Mouse (Mus musculus) liver, embryonic 11.5 days (tissue): ENCODE measurements around the gene Kdm4b. TPM values are rescaled to one million over a fixed set of nuclear protein-coding genes. Genes with fewer than 3 reads are reported as not detected.

Experiments used
- ATAC-seq: fragments of 200-750 bp; cut with Nextera tagmentation; replicated peaks from 2 replicates; pipeline ENCODE4 v1.8.0; 2017; ENCODE audit warnings: moderate number of reproducible peaks, mild to moderate bottlenecking, moderate TSS enrichment, moderate library complexity; ENCODE audit not compliant: low FRiP score
- DNase-seq: peaks from one replicate; pipeline ENCODE4 v3.0.0-alpha.2; 2017; ENCODE audit warnings: low spot score
- H3K27ac ChIP-seq: fragments of 300-500 bp; sonication (generic); 2 replicates; pipeline ENCODE4 v1.5.1; 2014; ENCODE audit warnings: mild to moderate bottlenecking, low read depth, low read length, control low read depth
- H3K27me3 ChIP-seq: fragments of 300-500 bp; sonication (generic); replicated peaks from 2 replicates; pipeline ENCODE4 v1.6.1; 2014; ENCODE audit warnings: low read length, mixed read lengths; ENCODE audit not compliant: control insufficient read depth, insufficient read depth
- H3K36me3 ChIP-seq: fragments of 300-500 bp; sonication (generic); 2 replicates; pipeline ENCODE4 v1.6.1; 2014; ENCODE audit warnings: mild to moderate bottlenecking, low read length, moderate library complexity, mixed read lengths; ENCODE audit not compliant: control insufficient read depth, insufficient read depth
- H3K4me1 ChIP-seq: fragments of 300-500 bp; sonication (generic); replicated peaks from 2 replicates; pipeline ENCODE4 v1.6.1; 2014; ENCODE audit warnings: low read length, mixed read lengths; ENCODE audit not compliant: control insufficient read depth, insufficient read depth
- H3K4me2 ChIP-seq: fragments of 300-500 bp; sonication (generic); 2 replicates; pipeline ENCODE4 v1.6.1; 2014; ENCODE audit warnings: mild to moderate bottlenecking, control low read depth, moderate library complexity
- H3K4me3 ChIP-seq: fragments of 300-500 bp; sonication (generic); 2 replicates; pipeline ENCODE4 v1.5.1; 2014; ENCODE audit warnings: low read depth, low read length, control low read depth
- H3K9ac ChIP-seq: fragments of 300-500 bp; sonication (generic); 2 replicates; pipeline ENCODE4 v1.6.1; 2014; ENCODE audit warnings: low read depth, low read length, control low read depth
- H3K9me3 ChIP-seq: fragments of 300-500 bp; sonication (generic); 2 replicates; pipeline ENCODE4 v1.6.1; 2016; ENCODE audit warnings: low read length, inconsistent platforms, mixed read lengths; ENCODE audit not compliant: control insufficient read depth
- WGBS: fragments of 180-500 bp; shearing (Covaris S2); extraction: QIAGEN DNeasy Blood & Tissue Kit; methylation state at CpG from one replicate; pipeline ENCODE4 v1.1.7; 2014; 5-methylcytosine and 5-hydroxymethylcytosine counted together
- polyA plus RNA-seq: library from polyadenylated mRNA; unstranded; fragments of >200 nt; fragmentation: Nextera tagmentation; extraction: Ambion mirVana; gene quantifications from 2 replicates; pipeline ENCODE4 v1.2.1, GENCODE M21; 2014

Kdm4b gene
- polyA plus RNA-seq, 1 experiment from 2014 or later = 24.3 TPM

- Histone ChIP-seq H3K27me3 (peaks cover 18% of the 10 kb centered on the region), H3K27ac (no peak overlapping the region), H3K9ac (no peak overlapping the region), H3K4me2 (no peak overlapping the region), H3K4me3 (no peak overlapping the region), H3K4me1 (no peaks in the 10 kb centered on the region), H3K9me3 (no peaks in the 10 kb centered on the region; the same call in 1 of the 2 replicates), H3K36me3 (peaks cover 4% of the 10 kb centered on the region)
- DNase-seq (no peak), ATAC-seq (no peak)
- WGBS = 86% methylated on average over 3 of the region's 3 CpGs
Measured at GRCm38 (mm10) chr17:56431582-56431981, 105.7 kb downstream of the Kdm4b start.

GRCm38 (mm10) chr17:56439731-56440460, 114.0 kb downstream of the Kdm4b start:
- peaks cover 18% of the 10 kb centered on the region for H3K36me3 ChIP-seq
- WGBS = 73% methylated on average over 15 of the region's 15 CpGs
- H3K9ac ChIP-seq = no peak overlapping the region
- no peak overlapping the region for H3K4me3 ChIP-seq
- no peaks in the 10 kb centered on the region for H3K4me1 ChIP-seq
- no peak overlapping the region for H3K27ac ChIP-seq
- ATAC-seq (no peak), DNase-seq (no peak)
- no peak overlapping the region for H3K4me2 ChIP-seq
- H3K27me3 ChIP-seq = no peaks in the 10 kb centered on the region
- H3K9me3 ChIP-seq = no peaks in the 10 kb centered on the region; the same call in 1 of the 2 replicates

- ATAC-seq (no peak), DNase-seq (no peak)
- H3K4me2 ChIP-seq = no peak overlapping the region
- H3K4me3 ChIP-seq = no peak overlapping the region
- H3K9ac ChIP-seq = no peak overlapping the region
- 77% methylated on average over 6 of the region's 6 CpGs for WGBS
- no peak overlapping the region for H3K27ac ChIP-seq
- H3K36me3 ChIP-seq = peaks cover 11% of the 10 kb centered on the region
- no peaks in the 10 kb centered on the region for H3K27me3 ChIP-seq
- no peaks in the 10 kb centered on the region for H3K9me3 ChIP-seq
- H3K4me1 ChIP-seq = no peaks in the 10 kb centered on the region
Measured at GRCm38 (mm10) chr17:56442316-56442715, 116.5 kb downstream of the Kdm4b start.

GRCm38 (mm10) chr17:56443341-56443795, 117.5 kb downstream of the Kdm4b start:
- Histone ChIP-seq H3K4me3 (no peak overlapping the region), H3K4me2 (no peak overlapping the region), H3K9ac (no peak overlapping the region), H3K9me3 (no peaks in the 10 kb centered on the region), H3K36me3 (peaks cover 8% of the 10 kb centered on the region; the same call in 1 of the 2 replicates), H3K27ac (no peak overlapping the region), H3K27me3 (no peaks in the 10 kb centered on the region), H3K4me1 (no peaks in the 10 kb centered on the region)
- 39% methylated on average over 5 of the region's 5 CpGs for WGBS
- DNase-seq (no peak), ATAC-seq (no peak)

- no peak overlapping the region for H3K4me3 ChIP-seq
- H3K27me3 ChIP-seq = no peaks in the 10 kb centered on the region
- peaks cover 8% of the 10 kb centered on the region; the same call in 1 of the 2 replicates for H3K36me3 ChIP-seq
- H3K9ac ChIP-seq = no peak overlapping the region
- H3K27ac ChIP-seq = no peak overlapping the region
- WGBS = 76% methylated on average over 3 of the region's 3 CpGs
- ATAC-seq (no peak), DNase-seq (no peak)
- no peaks in the 10 kb centered on the region for H3K9me3 ChIP-seq
- H3K4me1 ChIP-seq = no peaks in the 10 kb centered on the region
- H3K4me2 ChIP-seq = no peak overlapping the region
Measured at GRCm38 (mm10) chr17:56444771-56445170, 118.9 kb downstream of the Kdm4b start.

GRCm38 (mm10) chr17:56445397-56445796, 119.5 kb downstream of the Kdm4b start:
- Histone ChIP-seq H3K36me3 (peaks cover 8% of the 10 kb centered on the region; the same call in 1 of the 2 replicates), H3K9ac (no peak overlapping the region), H3K4me3 (no peak overlapping the region), H3K27ac (no peak overlapping the region), H3K9me3 (no peaks in the 10 kb centered on the region), H3K27me3 (no peaks in the 10 kb centered on the region), H3K4me2 (no peak overlapping the region), H3K4me1 (no peaks in the 10 kb centered on the region)
- no peak for ATAC-seq
- WGBS = 84% methylated on average over 14 of the region's 14 CpGs
- DNase-seq = no peak

GRCm38 (mm10) chr17:56447716-56448115, 121.9 kb downstream of the Kdm4b start:
- no peak overlapping the region for H3K9ac ChIP-seq
- WGBS = 71% methylated on average over 2 of the region's 2 CpGs
- no peak for ATAC-seq

More at GRCm38 (mm10) chr17:56447716-56448115, 121.9 kb downstream of the Kdm4b start:
- H3K27ac ChIP-seq = no peak overlapping the region
- no peak overlapping the region for H3K4me2 ChIP-seq
- peaks cover 18% of the 10 kb centered on the region for H3K36me3 ChIP-seq
- H3K27me3 ChIP-seq = no peaks in the 10 kb centered on the region
- no peak overlapping the region for H3K4me3 ChIP-seq
- H3K9me3 ChIP-seq = no peaks in the 10 kb centered on the region
- H3K4me1 ChIP-seq = no peaks in the 10 kb centered on the region
- DNase-seq = no peak
